Mouse (Mus musculus): ENCODE results near the gene Ate1.

GRCm38 (mm10) chr7:130473881-130474280, 46.3 kb downstream of the Ate1 start:
- TF ChIP-seq CTCF (IDR thresholded peaks at IDR 0.05), result no peak
- no peak for TF ChIP-seq EP300 (IDR thresholded peaks at IDR 0.05; ENCODE audit: insufficient read depth, low read depth, low read length)
- TF ChIP-seq POLR2A (IDR thresholded peaks at IDR 0.05; ENCODE audit: insufficient read depth, low read depth, low read length), result no peak

Measured in heart, adult 2 months (tissue).